Mouse (Mus musculus) central nervous system, embryonic 14 days (tissue): ENCODE results near the gene Pnisr. TPM values are rescaled to one million over a fixed set of nuclear protein-coding genes. Genes with fewer than 3 reads are reported as not detected.

ENCODE experiments used
- polyA plus RNA-seq: library from polyadenylated mRNA; depleted of rRNA; stranded (reverse); fragments of >200 nt; gene quantifications from 2 replicates; pipeline ENCODE4 v1.2.3, GENCODE M21; 2012; rRNA removed

Gene Pnisr
- polyA plus RNA-seq = 293 and 303 TPM in 2 replicates

DNA sequence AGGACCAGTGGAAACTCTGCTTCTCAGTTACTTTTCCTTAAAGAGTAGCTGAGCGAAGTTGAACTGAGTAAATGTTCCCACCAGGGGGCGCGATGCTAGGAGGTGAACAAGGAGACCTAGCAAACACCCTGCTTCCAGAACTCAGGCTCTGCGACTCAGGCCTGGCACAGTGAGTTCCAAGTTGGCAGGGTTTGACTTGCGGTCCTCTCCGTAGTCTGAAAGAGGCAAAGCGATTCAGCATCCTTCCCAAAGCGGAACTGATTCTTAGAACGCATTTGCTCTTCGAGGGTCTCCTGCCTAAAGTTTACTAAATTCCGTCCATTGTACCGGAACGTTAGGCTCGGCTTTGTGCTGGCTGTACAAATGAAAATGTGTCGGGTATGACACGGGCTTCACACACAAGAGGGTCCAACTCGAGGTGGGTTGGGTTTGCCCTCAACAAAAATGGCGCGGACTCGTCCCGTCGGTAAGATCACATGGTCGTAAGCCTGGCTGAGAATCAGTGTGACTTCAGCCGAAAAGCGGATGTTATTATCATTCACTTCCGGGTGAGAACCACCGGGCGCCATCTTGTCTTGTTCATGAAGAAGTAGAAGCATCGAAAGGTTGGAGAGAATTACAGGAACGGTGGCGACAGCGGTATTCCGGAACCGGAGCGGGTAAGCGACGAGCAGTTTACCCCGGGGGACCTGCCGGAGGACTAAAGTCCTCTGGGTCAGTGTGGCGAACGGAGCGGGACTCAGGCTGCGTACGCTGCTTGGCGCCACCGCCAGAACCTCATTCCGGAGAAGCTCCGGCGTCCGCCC, at the start of gene Pnisr:
Gene Pnisr, plus strand, starts transcription at position 103 of the 806 bp plus-strand sequence.

DNA sequence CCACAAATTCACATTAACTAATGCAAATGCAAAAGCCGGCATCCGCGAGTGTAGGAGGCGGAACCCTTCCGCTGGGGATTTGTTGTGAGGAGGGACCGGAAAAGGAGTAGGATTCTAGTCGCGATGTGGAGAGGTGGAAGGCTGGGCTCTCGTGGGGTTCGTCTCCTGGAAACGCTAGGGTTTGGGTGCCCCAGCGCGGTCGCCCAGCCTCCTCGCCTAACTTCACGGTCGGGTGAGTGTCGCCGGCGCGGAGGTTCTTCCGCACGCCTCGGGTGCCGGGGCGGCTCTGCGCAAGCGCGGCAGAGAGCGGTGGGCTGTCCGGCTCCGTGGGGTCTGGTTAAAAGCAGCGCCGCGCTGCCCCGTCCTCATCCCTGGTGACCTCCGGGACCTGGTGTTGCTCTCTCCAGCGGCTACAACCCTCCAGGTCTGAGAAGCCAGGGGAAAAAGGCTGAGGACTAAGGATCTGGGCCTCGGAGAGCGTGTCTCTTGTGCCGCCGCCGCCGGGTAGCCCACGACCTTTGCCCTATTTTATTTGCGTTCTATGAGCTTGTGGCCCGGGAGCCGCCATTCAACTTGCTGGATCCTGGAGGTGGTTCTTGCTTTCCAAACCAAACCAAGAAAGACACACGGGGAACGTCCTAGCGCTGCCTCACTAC, 32.3 kb downstream of the Pnisr start, which contains the start of gene Coq3:
Gene Coq3, plus strand, starts transcription at position 109 of the 656 bp plus-strand sequence.

Other genes starting within 250 kb of the Pnisr start
- gene Prdm13, start 161.6 kb upstream of the Pnisr start, polyA plus RNA-seq = 1.6 and 1.8 TPM in 2 replicates
- 25.7 and 30.7 TPM in 2 replicates for gene Ccnc, start 119.9 kb upstream of the Pnisr start, polyA plus RNA-seq
- 9.5 and 10.8 TPM in 2 replicates for gene Usp45, start 80.4 kb upstream of the Pnisr start, polyA plus RNA-seq
- gene Tstd3, start 80.4 kb upstream of the Pnisr start, polyA plus RNA-seq = 11.1 and 12.4 TPM in 2 replicates
- gene Coq3, start 32.1 kb downstream of the Pnisr start, polyA plus RNA-seq = 6.7 and 6.8 TPM in 2 replicates
- 36.6 and 39.6 TPM in 2 replicates for gene Faxc, start 83.7 kb downstream of the Pnisr start, polyA plus RNA-seq